Mouse (Mus musculus): ENCODE results near the gene Atad5.
A peak's percentile ranks its signal among the peaks of the same experiment; 100 is the strongest.
"Not testable (repeated sequence)": the region's sequence is repeated elsewhere in the genome, so short reads cannot be mapped to it uniquely, and the experiment has no call there.

Gene Atad5

GRCm38 (mm10) chr11:80148974-80149373, 59.8 kb downstream of the Atad5 start:
- DNase-seq (ENCODE audit: low spot score), result not testable (repeated sequence)

GRCm38 (mm10) chr11:80149412-80150023, 60.3 kb downstream of the Atad5 start:
- DNase-seq (ENCODE audit: low spot score), result no peak

- no peak for DNase-seq (ENCODE audit: low spot score)
Observed at GRCm38 (mm10) chr11:80150566-80150965, 61.4 kb downstream of the Atad5 start.

DNA sequence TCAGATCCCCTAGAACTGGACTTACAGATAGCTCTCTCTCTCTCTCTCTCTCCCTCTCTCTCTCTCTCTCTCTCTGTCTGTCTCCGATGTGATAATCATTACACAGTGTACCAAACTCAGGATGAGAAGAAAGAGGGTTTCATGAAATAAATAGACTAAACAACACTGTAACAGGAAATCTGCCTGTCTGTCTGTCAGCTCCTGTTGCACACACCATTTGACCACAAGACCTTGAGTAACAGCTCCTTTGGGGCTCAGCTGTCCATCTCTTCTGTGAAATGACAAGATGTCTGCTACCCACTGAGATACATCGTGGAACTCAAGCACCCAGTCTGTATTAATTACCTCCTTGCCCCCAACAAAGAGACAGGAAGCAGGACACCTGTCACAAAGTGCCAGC, 62.3 kb downstream of the Atad5 start:
- DNase-seq (ENCODE audit: low spot score), result no peak

GRCm38 (mm10) chr11:80152376-80152775, 63.2 kb downstream of the Atad5 start:
- no peak for DNase-seq (ENCODE audit: low spot score)

DNA sequence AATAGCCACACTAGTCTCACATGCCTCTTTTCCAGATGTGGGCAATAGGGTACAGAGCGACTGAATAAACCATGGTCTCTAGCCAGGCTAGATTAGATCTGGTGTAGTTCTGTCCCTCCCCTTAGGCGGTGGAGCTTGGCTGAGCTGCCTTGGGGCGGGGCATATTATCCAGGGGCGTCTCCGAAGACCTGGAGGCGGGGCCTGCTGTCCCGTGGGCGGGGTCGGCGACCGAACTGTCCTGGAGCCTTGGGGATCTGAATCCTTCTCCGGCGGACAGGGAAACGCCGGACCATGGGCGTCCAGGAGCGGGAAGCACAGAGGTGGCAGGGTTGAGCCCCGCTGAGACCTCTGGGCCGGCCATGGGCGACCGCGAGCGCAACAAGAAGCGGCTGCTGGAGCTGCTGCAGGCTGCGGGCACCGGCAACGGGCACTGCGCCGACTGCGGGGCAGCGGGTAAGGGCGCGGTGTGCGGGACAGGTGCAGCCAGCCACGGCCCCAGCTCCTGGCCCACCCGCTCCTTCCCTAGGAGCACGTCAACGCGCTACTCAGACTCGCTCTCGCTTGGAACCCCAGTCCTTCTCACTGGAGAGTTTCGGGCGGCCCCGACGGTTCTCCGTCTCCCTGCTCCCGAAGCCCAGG, 64.8 kb downstream of the Atad5 start, which contains the start of gene Adap2:
Adap2 (plus strand) TSS at position 249 of the 639 bp plus-strand sequence.
- peak; percentile 84 for DNase-seq (ENCODE audit: low spot score)

DNA sequence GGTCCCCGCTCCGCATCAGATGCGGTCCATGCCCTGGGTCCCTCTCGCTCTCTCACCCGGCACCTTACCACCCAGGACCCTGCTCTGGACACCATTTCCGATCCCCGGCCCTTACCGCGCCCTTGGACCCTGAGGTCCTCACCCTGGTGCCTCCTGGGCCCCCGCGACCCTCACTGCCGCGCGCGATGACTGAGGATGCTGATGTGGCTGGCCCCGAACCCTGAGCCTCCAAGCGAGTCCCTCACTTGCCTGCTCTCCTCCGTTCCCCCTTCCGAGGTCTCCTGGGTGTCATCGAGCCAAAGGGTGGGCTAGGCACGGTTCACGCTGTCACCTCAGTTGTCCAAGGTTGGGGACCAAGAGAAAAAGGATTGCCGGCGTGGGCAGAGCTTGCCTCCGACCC, 65.3 kb downstream of the Atad5 start:
- DNase-seq (ENCODE audit: low spot score), result no peak

GRCm38 (mm10) chr11:80155541-80155940, 66.3 kb downstream of the Atad5 start:
- no peak for DNase-seq (ENCODE audit: low spot score)

GRCm38 (mm10) chr11:80155961-80156360, 66.8 kb downstream of the Atad5 start:
- no peak for DNase-seq (ENCODE audit: low spot score)

DNA sequence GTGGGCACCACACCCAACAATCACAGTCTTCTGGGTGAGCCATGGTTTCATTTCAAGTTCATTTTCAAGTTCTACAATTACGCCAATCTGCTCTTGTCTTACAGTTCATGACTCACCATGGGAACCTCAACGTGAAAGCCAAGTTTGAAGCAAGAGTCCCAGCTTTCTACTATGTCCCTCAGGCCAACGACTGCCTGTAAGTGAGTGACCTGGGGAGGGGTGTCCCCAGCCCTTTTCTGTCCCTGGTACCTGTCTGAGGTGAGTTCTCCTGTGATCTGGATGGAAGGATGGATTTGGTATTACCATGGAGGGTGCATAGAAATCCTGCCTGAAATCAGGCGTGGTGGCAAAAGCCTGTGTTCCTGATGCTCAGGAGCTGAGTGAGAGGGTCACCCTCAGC, 67.6 kb downstream of the Atad5 start:
- DNase-seq (ENCODE audit: low spot score), result no peak

DNA sequence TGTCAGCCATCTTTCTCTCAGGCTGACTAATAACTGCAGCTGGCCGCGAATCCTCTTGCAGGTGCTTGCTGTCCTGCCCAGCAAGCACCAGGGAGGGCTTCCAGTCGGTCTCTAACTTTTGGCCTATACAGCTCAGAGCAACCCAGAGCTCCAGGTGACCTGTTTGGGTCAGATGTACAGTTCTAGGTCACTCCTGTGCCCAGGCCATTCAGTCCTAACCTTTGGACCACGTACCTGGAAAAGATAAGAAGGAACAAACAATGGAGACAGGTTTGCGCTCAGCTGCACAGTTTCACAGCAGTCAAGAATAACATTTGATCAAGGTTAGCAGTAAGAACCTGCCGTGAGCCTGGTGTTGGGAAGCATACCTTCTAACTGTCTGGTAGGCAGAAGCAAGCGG, 69.8 kb downstream of the Atad5 start:
- no peak for DNase-seq (ENCODE audit: low spot score)

DNA sequence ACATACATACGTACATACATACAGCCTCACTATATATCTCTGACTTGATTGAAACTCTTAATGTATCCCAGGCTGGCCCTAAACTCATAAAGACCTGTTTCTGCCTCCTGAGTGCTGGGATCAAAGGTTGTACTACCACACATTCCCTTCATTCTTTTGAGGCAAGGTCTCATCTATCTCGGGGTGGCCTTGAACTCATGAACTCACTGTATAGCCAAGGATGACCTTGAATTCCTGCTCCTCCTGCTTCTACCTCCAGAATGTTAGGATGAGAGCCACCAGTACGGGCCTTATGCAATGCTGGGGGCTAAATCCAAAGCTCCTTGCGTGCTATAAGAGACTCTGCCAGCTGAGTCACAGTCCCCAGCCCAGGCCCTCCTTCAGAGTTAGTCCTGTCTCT, 71.8 kb downstream of the Atad5 start:
- DNase-seq (ENCODE audit: low spot score), result no peak

GRCm38 (mm10) chr11:80163362-80164116, 74.3 kb downstream of the Atad5 start:
- no peak for DNase-seq (ENCODE audit: low spot score)

DNA sequence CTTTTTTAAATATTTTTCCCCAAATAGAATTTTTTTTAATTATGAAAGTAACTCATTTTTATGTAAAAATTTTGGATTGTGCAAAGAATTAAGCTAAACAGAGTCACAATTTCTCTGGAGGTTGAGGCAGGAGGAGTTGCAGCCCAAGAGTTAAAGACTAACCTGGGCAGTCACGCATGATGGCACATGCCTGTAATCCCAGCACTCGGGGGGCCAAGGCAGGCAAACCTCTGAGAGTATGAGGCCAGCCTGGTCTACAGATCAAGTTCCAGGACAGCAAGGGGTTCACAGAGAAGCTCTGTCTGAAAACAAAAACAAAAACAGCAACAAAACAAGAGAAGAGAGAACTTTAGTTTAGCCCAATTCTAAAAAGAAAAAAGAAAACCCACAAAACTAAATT, 75.0 kb downstream of the Atad5 start:
- no peak for DNase-seq (ENCODE audit: low spot score)

GRCm38 (mm10) chr11:80168121-80168520, 78.9 kb downstream of the Atad5 start:
- DNase-seq (ENCODE audit: low spot score), result no peak

GRCm38 (mm10) chr11:80168611-80169249, 79.5 kb downstream of the Atad5 start:
- no peak for DNase-seq (ENCODE audit: low spot score)

DNA sequence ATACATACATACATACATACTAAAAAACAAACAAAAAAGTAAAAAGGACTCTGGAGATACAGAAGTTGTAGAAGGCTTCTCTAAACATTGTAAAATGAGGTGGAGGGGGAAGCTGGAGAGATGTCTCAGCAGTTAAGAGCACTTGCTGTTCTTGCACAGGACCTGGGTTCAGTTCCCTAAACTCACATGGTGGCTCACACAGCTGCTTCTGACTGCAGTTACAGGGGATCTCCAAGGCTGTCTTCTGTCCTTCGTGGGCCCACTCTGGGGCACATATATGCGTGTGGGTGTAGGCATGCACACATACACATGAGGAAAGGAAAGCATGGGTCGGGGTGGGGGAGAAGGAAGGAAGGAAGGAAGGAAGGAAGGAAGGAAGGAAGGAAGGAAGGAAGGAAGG, 80.4 kb downstream of the Atad5 start:
- DNase-seq (ENCODE audit: low spot score), result no peak

DNA sequence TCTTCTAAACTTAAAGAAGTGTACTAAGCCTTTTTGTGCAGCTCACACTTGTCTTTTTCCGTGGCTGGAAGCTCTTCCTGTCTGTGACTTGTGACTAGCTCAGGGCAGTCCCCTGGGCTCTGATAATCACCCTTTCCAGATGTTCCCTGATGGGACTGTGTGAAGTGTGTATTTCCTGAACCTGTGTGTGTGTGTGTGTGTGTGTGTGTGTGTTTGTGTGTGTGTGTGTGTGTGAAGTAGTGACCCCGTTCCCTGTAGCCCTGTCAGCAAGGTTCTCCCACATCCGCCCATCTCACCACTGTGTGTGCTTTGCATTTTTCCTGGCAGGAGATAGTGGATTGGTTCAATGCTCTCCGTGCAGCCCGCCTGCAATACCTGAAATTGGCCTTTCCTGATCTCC, 81.2 kb downstream of the Atad5 start:
- DNase-seq (ENCODE audit: low spot score), result no peak

DNA sequence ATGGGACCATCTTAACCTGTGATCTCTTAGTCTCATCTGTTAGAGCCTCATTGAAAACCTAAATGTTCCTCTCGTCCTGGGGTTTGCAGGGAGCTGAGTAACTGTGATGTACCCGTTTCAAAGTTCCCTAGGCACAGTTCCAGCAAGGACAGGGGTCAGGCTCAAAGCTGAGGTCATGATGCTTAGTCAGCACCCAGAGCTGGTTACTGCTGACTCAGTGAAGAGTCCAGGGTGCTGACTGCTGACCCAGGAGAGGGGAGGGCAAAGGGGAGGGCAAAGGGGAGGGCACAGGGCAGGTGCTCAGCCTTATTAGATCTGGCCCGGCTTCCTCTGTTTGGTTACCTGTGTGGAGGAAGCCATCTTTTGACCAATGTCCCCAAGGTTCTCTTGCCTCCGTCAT, 82.7 kb downstream of the Atad5 start:
- DNase-seq (ENCODE audit: low spot score), result no peak

- no peak for DNase-seq (ENCODE audit: low spot score)
Observed at GRCm38 (mm10) chr11:80173963-80174670, 84.9 kb downstream of the Atad5 start.

DNA sequence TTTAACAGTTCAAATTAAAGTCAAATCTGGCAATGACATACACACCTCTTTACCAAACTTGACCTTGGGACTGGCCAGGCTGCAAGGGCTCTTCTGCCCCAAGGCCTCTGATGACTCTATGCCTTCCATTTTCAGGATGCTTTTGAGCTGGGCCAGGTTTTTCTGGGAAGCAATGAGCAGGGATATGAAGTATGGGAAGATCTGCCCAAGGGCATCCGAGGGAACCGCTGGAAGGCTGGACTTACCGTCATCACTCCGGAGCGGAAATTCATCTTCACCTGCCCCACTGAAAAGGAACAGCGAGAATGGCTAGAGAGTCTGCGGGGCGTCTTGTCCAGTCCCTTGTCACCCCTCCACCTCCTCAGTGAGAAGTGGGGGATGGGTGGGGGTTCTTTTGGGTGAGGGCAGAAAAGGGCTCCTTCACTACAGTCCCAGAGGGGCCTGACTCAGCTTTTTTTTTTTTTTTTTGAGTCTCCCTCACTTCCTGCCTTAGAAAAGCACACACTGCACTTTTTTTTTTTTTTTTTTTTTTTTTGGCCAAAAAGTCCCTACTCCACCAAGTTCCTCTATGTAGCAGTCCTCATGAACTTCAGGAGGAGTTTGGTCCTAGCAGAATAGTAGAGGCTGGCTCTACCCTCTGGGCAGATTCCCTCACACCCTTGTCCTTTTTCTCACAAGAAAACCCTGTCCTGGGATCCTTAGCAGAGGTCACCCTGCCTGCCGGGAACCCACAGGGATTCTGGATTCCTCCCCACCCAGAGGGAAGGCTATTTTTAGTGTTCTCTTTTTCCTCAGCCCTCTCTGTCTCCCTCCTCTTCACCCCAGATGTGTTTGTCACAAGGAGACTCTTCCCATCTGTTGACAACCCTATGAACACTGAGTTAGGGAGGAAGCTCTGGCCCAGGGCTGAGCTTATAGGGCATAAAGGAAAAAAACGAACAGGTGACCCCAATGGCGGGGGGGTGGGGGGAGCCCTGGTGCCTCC, 88.0 kb downstream of the Atad5 start:
- no peak for DNase-seq (ENCODE audit: low spot score)

Measured in retina, embryonic 14.5 days (tissue).